Mouse (Mus musculus) ovary, adult 18-20 months (tissue): ENCODE measurements around the gene Rhox3f.
"Not testable (repeated sequence)": the region's sequence is repeated elsewhere in the genome, so short reads cannot be mapped to it uniquely, and the experiment has no call there.

Source experiments
- DNase-seq: peaks from one replicate; pipeline ENCODE4 v3.0.0; 2022; ENCODE audit warnings: low spot score, mixed read lengths

Rhox3f gene

DNA sequence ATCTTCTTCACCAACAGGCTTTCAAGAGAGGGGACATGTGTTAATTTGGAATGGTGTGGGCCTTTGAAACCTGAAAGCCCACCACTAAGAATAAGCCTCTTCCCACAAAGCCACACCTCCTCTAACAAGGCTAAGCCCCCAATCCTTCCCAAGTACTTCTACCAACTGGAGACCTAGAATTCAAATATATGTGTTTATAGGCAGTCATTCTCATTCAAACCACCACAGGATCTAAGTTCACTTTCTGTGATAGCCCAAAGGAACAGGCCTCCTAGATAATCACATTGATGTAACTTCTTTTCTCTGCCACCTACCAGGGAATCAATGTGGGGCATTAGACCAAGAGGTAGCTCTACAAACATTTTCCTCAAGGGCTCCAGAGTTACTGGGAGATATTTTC lies at the start of gene Rhox3f:
Gene Rhox3f, plus strand, starts transcription at position 301 of the 400 bp plus-strand sequence.
- DNase-seq: not testable (repeated sequence)

DNA sequence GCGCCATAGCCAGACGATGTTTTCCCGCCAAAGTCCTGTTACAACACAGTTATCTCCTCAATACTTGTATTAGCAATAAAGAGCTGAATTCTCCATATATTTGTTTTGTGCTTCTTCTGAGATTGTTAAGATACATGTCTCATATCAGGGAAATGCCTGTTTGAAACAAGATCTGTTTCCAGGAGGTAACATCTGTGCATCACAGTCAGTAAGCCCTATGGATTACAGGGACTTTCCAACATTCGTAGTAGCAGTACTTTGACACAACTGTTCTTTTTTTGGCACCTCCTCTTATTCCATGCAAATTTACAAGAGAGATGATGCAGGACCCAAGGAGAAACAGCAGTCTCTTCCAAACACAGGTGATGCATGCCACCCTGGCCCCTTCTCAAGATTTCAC lies 39.1 kb upstream of the Rhox3f start, which contains the start of gene Rhox3e:
Gene Rhox3e, plus strand, starts transcription at position 301 of the 400 bp plus-strand sequence.
- not testable (repeated sequence) for DNase-seq

- not testable (repeated sequence) for DNase-seq
Measured at GRCm38 (mm10) chrX:37557112-37557511, 23.7 kb upstream of the Rhox3f start, which contains the start of gene Rhox4e. TSS of gene Rhox4e (plus strand) at chrX:37557412.

DNA sequence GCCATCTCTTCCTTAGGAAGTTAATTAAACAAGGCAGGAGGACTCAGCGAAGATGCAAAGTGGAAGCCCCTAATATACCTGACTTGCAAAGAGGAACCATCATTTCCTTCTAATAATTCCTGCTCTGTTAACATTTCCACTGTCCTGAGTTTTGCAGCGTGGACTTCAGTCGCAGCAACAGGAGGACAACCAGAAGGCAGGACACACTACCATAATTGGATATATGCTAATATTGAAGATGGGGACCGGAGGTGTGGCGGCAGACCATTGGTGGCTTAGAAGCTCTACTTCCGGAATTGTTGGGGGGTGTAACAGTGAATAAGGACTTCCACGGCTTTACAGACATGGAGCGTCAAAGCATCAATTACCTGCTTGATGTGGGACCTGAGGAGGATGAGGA lies 9.7 kb upstream of the Rhox3f start, which contains the start of gene Rhox2f:
Gene Rhox2f, plus strand, starts transcription at position 301 of the 400 bp plus-strand sequence.
- not testable (repeated sequence) for DNase-seq

DNA sequence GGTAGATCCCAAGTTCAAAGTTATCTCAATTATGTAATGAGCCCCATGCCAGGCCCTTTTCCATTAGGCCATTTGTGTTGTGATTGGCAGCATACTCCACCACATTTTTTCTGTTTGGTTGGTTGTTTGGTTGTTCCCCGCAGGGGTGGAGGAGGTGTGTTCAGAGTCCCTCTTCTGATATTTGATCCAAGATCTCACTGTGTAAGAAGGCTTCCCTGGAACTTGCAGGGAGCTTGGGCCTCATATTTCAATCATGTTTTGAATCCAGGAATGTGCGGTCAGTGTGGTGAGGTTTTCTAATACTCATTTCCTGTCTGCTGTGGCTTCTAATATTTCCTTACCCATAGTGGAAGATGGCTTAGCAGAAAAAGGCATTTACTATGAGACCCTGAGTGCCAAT lies 8.2 kb upstream of the Rhox3f start:
- not testable (repeated sequence) for DNase-seq

DNA sequence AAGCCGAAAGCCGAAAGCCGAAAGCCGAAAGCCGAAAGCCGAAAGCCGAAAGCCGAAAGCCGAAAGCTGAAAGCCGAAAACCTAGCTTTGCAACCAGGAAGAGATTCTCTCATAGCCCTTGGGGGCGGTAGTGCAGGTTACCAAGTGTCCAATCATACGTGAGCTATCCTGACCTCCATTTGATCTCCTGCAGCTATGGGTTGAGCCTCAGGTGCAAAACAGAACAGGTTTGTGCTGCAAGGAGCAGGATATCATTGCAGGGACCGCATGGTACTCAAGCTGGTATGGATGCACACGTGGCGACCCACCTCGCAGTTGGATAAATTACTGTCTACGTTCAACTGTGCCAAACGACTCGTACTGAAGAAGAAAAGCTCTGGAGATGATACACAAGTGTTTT lies 26.8 kb downstream of the Rhox3f start, which contains the start of gene Rhox4f:
Gene Rhox4f, minus strand, starts transcription at position 101 of the 400 bp plus-strand sequence.
- not testable (repeated sequence) for DNase-seq

DNA sequence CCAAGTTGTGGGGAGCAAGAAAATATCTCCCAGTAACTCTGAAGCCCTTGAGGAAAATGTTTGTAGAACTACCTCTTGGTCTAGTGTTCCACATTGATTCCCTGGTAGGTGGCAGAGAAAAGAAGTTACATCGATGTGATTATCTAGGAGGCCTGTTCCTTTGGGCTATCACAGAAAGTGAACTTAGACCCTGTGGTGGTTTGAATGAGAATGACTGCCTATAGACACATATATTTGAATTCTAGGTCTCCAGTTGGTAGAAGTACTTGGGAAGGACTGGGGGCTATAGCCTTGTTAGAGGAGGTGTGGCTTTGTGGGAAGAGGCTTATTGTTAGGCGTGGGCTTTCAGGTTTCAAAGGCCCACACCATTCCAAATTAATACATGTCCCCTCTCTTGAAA lies 47.7 kb downstream of the Rhox3f start, which contains the start of gene Rhox3g:
Gene Rhox3g, minus strand, starts transcription at position 101 of the 400 bp plus-strand sequence.
- not testable (repeated sequence) for DNase-seq
